Mouse (Mus musculus): ENCODE results near the gene Usp50.

- TF ChIP-seq CTCF (IDR thresholded peaks at IDR 0.05; ENCODE audit: borderline replicate concordance, control insufficient read depth, extremely low read depth, insufficient read depth, low read length, poor library complexity) (no peak), POLR2A (IDR thresholded peaks at IDR 0.05; ENCODE audit: control insufficient read depth, extremely low read depth, insufficient read depth, low read length, poor library complexity) (no peak)
Observed at GRCm38 (mm10) chr2:126663481-126663880, 119.8 kb downstream of the Usp50 start.

Data from thymus, adult 2 months (tissue).